Mouse (Mus musculus): ENCODE measurements at regions not wholly inside any gene's neighbourhood (a gene's known extent, or its start where the extent isn't known, plus 50 kb on each side); places are given as distances from the start of the nearest gene placed in this dataset.
"Not testable (repeated sequence)": the region's sequence is repeated elsewhere in the genome, so short reads cannot be mapped to it uniquely, and the experiment has no call there.

GRCm38 (mm10) chr16:30190351-30190750 lies 76.9 kb downstream of the Cpn2 start:
- DNase-seq (ENCODE audit: low spot score in 2 of 2), result no peak

- DNase-seq (ENCODE audit: low spot score in 2 of 2), result no peak
These were observed 76.3 kb downstream of the Cpn2 start for GRCm38 (mm10) chr16:30190935-30191514.

- DNase-seq (ENCODE audit: low spot score in 2 of 2), result no peak
These were observed 73.7 kb downstream of the Cpn2 start for GRCm38 (mm10) chr16:30193294-30194261.

GRCm38 (mm10) chr16:30194836-30195235 lies 72.5 kb downstream of the Cpn2 start:
- DNase-seq (ENCODE audit: low spot score in 2 of 2), result no peak

- not testable (repeated sequence) for DNase-seq (ENCODE audit: low spot score in 2 of 2)
These were observed 71.4 kb downstream of the Cpn2 start for GRCm38 (mm10) chr16:30195859-30196258.

GRCm38 (mm10) chr16:30197351-30197750 lies 69.9 kb downstream of the Cpn2 start:
- no peak for DNase-seq (ENCODE audit: low spot score in 2 of 2)

- no peak for DNase-seq (ENCODE audit: low spot score in 2 of 2)
These were observed 67.5 kb downstream of the Cpn2 start for GRCm38 (mm10) chr16:30199836-30200235.

- DNase-seq (ENCODE audit: low spot score in 2 of 2), result no peak
These were observed 63.2 kb downstream of the Cpn2 start for GRCm38 (mm10) chr16:30204144-30204543.

- no peak for DNase-seq (ENCODE audit: low spot score in 2 of 2)
These were observed 61.9 kb downstream of the Cpn2 start for GRCm38 (mm10) chr16:30205314-30205815.

GRCm38 (mm10) chr16:30205816-30206356 lies 61.4 kb downstream of the Cpn2 start:
- no peak for DNase-seq (ENCODE audit: low spot score in 2 of 2)
